Mouse (Mus musculus) liver, postnatal 0 days (tissue): ENCODE data around the gene Myo1d. TPM values are rescaled to one million over a fixed set of nuclear protein-coding genes. Genes with fewer than 3 reads are reported as not detected.
"Not testable (repeated sequence)": the region's sequence is repeated elsewhere in the genome, so short reads cannot be mapped to it uniquely, and the experiment has no call there.

Experiments
- ATAC-seq: fragments of 200-750 bp; cut with Nextera tagmentation; 2 replicates; pipeline ENCODE4 v1.8.0; 2017; ENCODE audit warnings: mild to moderate bottlenecking, moderate library complexity
- DNase-seq: peaks from one replicate; pipeline ENCODE4 v3.0.0-alpha.2; 2016
- H3K27ac ChIP-seq: fragments of 300-500 bp; sonication (generic); 2 replicates; pipeline ENCODE4 v1.5.1; 2014; ENCODE audit warnings: antibody characterized with exemption, moderate library complexity, mild to moderate bottlenecking, low read depth
- H3K27me3 ChIP-seq: fragments of 300-500 bp; sonication (generic); 2 replicates; pipeline ENCODE4 v1.6.1; 2014; ENCODE audit warnings: low read length, control low read depth, mixed read lengths; ENCODE audit not compliant: insufficient read depth
- H3K36me3 ChIP-seq: fragments of 300-500 bp; sonication (generic); replicated peaks from 2 replicates; pipeline ENCODE4 v1.6.1; 2014; ENCODE audit warnings: mild to moderate bottlenecking, control low read depth, low read length, moderate library complexity, mixed read lengths; ENCODE audit not compliant: insufficient read depth
- H3K4me1 ChIP-seq: fragments of 300-500 bp; sonication (generic); 2 replicates; pipeline ENCODE4 v1.6.1; 2014; ENCODE audit warnings: antibody characterized with exemption, mild to moderate bottlenecking, control low read depth; ENCODE audit not compliant: insufficient read depth
- H3K4me2 ChIP-seq: fragments of 300-500 bp; sonication (generic); 2 replicates; pipeline ENCODE4 v1.6.1; 2014; ENCODE audit warnings: low read depth, mild to moderate bottlenecking, low read length, moderate library complexity, mixed read lengths
- H3K4me3 ChIP-seq: fragments of 300-500 bp; sonication (generic); 2 replicates; pipeline ENCODE4 v1.5.1; 2014; ENCODE audit warnings: low read depth, low read length
- H3K9ac ChIP-seq: fragments of 300-500 bp; sonication (generic); replicated peaks from 2 replicates; pipeline ENCODE4 v1.6.1; 2014; ENCODE audit warnings: mild to moderate bottlenecking, moderate library complexity
- H3K9me3 ChIP-seq: fragments of 300-500 bp; sonication (generic); 2 replicates; pipeline ENCODE4 v1.6.1; 2016; ENCODE audit warnings: mild to moderate bottlenecking, control low read depth, low read length, mixed read lengths
- CTCF ChIP-seq: sonication (generic); IDR thresholded peaks from 2 replicates; pipeline ENCODE4 v1.5.1; 2016; ENCODE audit warnings: antibody characterized with exemption, low read depth
- EP300 ChIP-seq: IDR thresholded peaks from 2 replicates; pipeline ENCODE4 v1.6.1; 2016; ENCODE audit warnings: antibody characterized with exemption, low read depth, mild to moderate bottlenecking
- WGBS: fragments of 180-500 bp; shearing (Covaris S2); extraction: QIAGEN DNeasy Blood & Tissue Kit; methylation state at CpG from one replicate; pipeline ENCODE4 v1.1.7; 2014; ENCODE audit not compliant: insufficient replicate concordance; 5-methylcytosine and 5-hydroxymethylcytosine counted together
- polyA plus RNA-seq: library from polyadenylated mRNA; unstranded; fragments of >200 nt; fragmentation: Nextera tagmentation; extraction: Ambion mirVana; gene quantifications from 2 replicates; pipeline ENCODE4 v1.2.1, GENCODE M21; 2015

The Myo1d gene
- polyA plus RNA-seq, 1 experiment from 2014 or later: 4.6 TPM

GRCm38 (mm10) chr11:80474175-80474691 lies 305.6 kb downstream of the Myo1d start:
- DNase-seq: no peak
- 27% methylated on average over 2 of the region's 2 CpGs for WGBS
- Histone ChIP-seq H3K36me3 (peaks cover 36% of the 10 kb centered on the region), H3K9ac (no peak overlapping the region), H3K4me1 (peaks cover 18% of the 10 kb centered on the region), H3K27me3 (peaks cover 15% of the 10 kb centered on the region; the same call in 1 of the 2 replicates), H3K9me3 (no peaks in the 10 kb centered on the region), H3K4me3 (no peak overlapping the region), H3K4me2 (no peak overlapping the region), H3K27ac (no peak overlapping the region)
- TF ChIP-seq EP300 (no peak), CTCF (peak; percentile 65)
- ATAC-seq: no peak

GRCm38 (mm10) chr11:80471836-80472605 lies 307.8 kb downstream of the Myo1d start:
- TF ChIP-seq EP300: no peak
- TF ChIP-seq CTCF: no peak
- Histone ChIP-seq H3K36me3 (peaks cover 56% of the 10 kb centered on the region), H3K9me3 (no peaks in the 10 kb centered on the region), H3K4me3 (no peak overlapping the region), H3K4me2 (no peak overlapping the region), H3K4me1 (peaks cover 5% of the 10 kb centered on the region), H3K27me3 (no peaks in the 10 kb centered on the region), H3K9ac (no peak overlapping the region), H3K27ac (no peak overlapping the region)
- ATAC-seq (no peak), DNase-seq (no peak)
- WGBS: 88% methylated on average over 16 of the region's 16 CpGs

GRCm38 (mm10) chr11:80463605-80464130 lies 316.2 kb downstream of the Myo1d start:
- peaks cover 70% of the 10 kb centered on the region for H3K36me3 ChIP-seq
- not testable (repeated sequence) for H3K4me3 ChIP-seq, ATAC-seq, H3K27ac ChIP-seq, DNase-seq, H3K4me1 ChIP-seq, H3K4me2 ChIP-seq, H3K9me3 ChIP-seq, H3K27me3 ChIP-seq, H3K9ac ChIP-seq
- 81% methylated on average over 4 of the region's 4 CpGs for WGBS
- TF ChIP-seq CTCF: 0 out of 2 replicates have a peak, but pooled peaks have one; percentile 1

GRCm38 (mm10) chr11:80453198-80453597 lies 326.6 kb downstream of the Myo1d start:
- Histone ChIP-seq H3K9ac (no peak overlapping the region), H3K9me3 (no peaks in the 10 kb centered on the region), H3K4me3 (no peak overlapping the region), H3K4me1 (peaks cover 3% of the 10 kb centered on the region; the same call in 1 of the 2 replicates), H3K4me2 (no peak overlapping the region), H3K36me3 (peaks cover 47% of the 10 kb centered on the region), H3K27me3 (no peaks in the 10 kb centered on the region), H3K27ac (no peak overlapping the region)
- DNase-seq: no peak
- no peak for ATAC-seq
- 60% methylated on average over 1 of the region's 1 CpGs for WGBS
- no peak for TF ChIP-seq CTCF
- no peak for TF ChIP-seq EP300

GRCm38 (mm10) chr11:80452242-80452641 lies 327.6 kb downstream of the Myo1d start:
- Histone ChIP-seq H3K4me1 (peaks cover 3% of the 10 kb centered on the region; the same call in 1 of the 2 replicates), H3K27ac (no peak overlapping the region), H3K36me3 (peaks cover 49% of the 10 kb centered on the region), H3K9me3 (no peaks in the 10 kb centered on the region), H3K27me3 (no peaks in the 10 kb centered on the region), H3K4me3 (no peak overlapping the region), H3K4me2 (no peak overlapping the region), H3K9ac (no peak overlapping the region)
- no peak for DNase-seq
- WGBS: 61% methylated on average over 3 of the region's 3 CpGs
- ATAC-seq: no peak
- no peak for TF ChIP-seq CTCF
- TF ChIP-seq EP300: no peak

- Histone ChIP-seq H3K27ac (no peak overlapping the region), H3K4me3 (no peak overlapping the region), H3K27me3 (no peaks in the 10 kb centered on the region), H3K9me3 (no peaks in the 10 kb centered on the region), H3K4me1 (peaks cover 3% of the 10 kb centered on the region; the same call in 1 of the 2 replicates), H3K9ac (no peak overlapping the region), H3K36me3 (peaks cover 59% of the 10 kb centered on the region), H3K4me2 (no peak overlapping the region)
- 82% methylated on average over 2 of the region's 2 CpGs for WGBS
- DNase-seq: no peak
- ATAC-seq: no peak
- TF ChIP-seq CTCF: 0 out of 2 replicates have a peak, but pooled peaks have one; percentile 10
- TF ChIP-seq EP300: no peak
Measured at GRCm38 (mm10) chr11:80449859-80450258, 330.0 kb downstream of the Myo1d start.
